In the genomic region with DNA sequence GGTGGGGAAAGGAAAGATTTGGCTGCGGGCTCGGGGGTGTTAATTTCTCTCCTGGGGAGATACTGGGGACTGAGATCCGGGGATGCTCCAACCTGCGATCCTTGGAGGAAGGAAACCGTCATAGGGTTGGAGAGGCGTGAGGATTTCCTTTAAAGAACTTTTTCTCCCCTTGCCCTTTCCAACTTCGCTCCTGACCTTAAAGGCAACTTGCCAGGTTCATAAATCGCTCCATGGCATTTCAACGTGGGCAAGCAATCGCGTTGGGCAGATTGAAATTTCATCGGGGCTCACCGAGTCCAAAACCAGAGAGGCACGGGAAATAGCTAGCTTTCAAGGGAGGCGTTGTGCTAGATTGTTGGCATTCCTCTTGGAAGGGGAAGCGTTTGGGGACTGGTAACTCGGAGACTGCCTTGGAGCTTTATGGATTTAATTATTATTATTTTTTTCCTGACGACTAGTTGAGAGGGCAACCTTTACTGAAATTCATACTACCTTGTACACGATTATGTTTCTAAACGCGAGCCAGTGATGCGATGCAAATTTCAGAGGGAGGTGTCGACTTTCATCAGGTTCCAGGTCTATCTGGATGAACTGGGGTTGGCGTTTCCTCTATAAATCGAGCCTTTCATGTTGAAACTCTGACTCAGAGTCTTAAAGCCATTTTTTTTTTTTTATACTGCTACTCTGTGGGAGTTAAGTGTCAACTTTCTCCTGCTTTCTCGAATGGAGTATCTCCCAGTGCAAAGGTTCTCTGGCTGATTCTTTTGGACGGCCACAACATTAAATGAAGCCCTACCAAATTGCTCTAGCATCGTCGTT, we compare ENCODE assay signal across 8 mouse cellular contexts. TPM values are rescaled to one million over a fixed set of nuclear protein-coding genes. Genes with fewer than 3 reads are reported as not detected.
DNase-seq lines count a peak whose midpoint lies in the region; ATAC-seq and TF ChIP-seq lines count a peak whose summit lies in the region.

No protein-coding gene starts in this region.

- TF ChIP-seq EP300 in liver, postnatal 0 days (IDR thresholded peaks at IDR 0.05; ENCODE audit: low read depth), result no peak

- no peak for ATAC-seq in erythroblast, adult 5-6 weeks (replicated peaks; ENCODE audit: low FRiP score, poor library complexity, severe bottlenecking)
- ATAC-seq in hindbrain, embryonic 15.5 days (ENCODE audit: low FRiP score, low read depth), result no peak
- ATAC-seq in liver, postnatal 0 days, result no peak
- no peak for ATAC-seq in stomach, embryonic 14.5 days (ENCODE audit: insufficient number of reproducible peaks, insufficient read depth, low FRiP score, low read depth)

- peaks cover 12% of the 10 kb centered on the region for H3K4me1 ChIP-seq in erythroblast, embryonic 14.5 days (ENCODE audit: control insufficient read depth)
- H3K4me1 ChIP-seq in hindbrain, embryonic 15.5 days (replicated peaks), result peaks cover 35% of the 10 kb centered on the region
- peaks cover 15% of the 10 kb centered on the region for H3K4me1 ChIP-seq in liver, postnatal 0 days (ENCODE audit: insufficient read depth)
- 0 out of 2 replicates have a peak, but pooled peaks cover 15% of the 10 kb centered on the region for H3K4me1 ChIP-seq in stomach, embryonic 14.5 days (ENCODE audit: control insufficient read depth, insufficient read depth, low read length)

- WGBS in hindbrain, embryonic 15.5 days, result 2% methylated on average over 29 of the region's 29 CpGs
- WGBS in liver, postnatal 0 days (ENCODE audit: insufficient replicate concordance), result 5% methylated on average over 29 of the region's 29 CpGs
- under 1% methylated on average over 29 of the region's 29 CpGs for WGBS in stomach, embryonic 14.5 days

- H3K27me3 ChIP-seq in erythroblast, embryonic 14.5 days (ENCODE audit: control insufficient read depth), result peaks cover 42% of the 10 kb centered on the region
- H3K27me3 ChIP-seq in hindbrain, embryonic 15.5 days, result peaks cover 2% of the 10 kb centered on the region; the same call in 1 of the 2 replicates
- H3K27me3 ChIP-seq in liver, postnatal 0 days (ENCODE audit: insufficient read depth, low read length), result no peaks in the 10 kb centered on the region
- H3K27me3 ChIP-seq in stomach, embryonic 14.5 days (ENCODE audit: control insufficient read depth, insufficient read depth, low read length), result no peaks in the 10 kb centered on the region

- peak overlapping the region; percentile 97 for H3K4me2 ChIP-seq in hindbrain, embryonic 15.5 days
- peak overlapping the region; percentile 80 for H3K4me2 ChIP-seq in liver, postnatal 0 days (ENCODE audit: low read depth, low read length)
- peak overlapping the region; percentile 65 for H3K4me2 ChIP-seq in stomach, embryonic 14.5 days (replicated peaks; ENCODE audit: low read depth, low read length)

- peak overlapping the region; percentile 91 for H3K27ac ChIP-seq in hindbrain, embryonic 15.5 days (replicated peaks)
- H3K27ac ChIP-seq in liver, postnatal 0 days (ENCODE audit: low read depth), result no peak overlapping the region
- peak overlapping the region; percentile 97; the same call in 1 of the 2 replicates for H3K27ac ChIP-seq in stomach, embryonic 14.5 days (ENCODE audit: low read length)

- H3K9me3 ChIP-seq in erythroblast, embryonic 14.5 days (ENCODE audit: control insufficient read depth, low read length), result no peaks in the 10 kb centered on the region
- H3K9me3 ChIP-seq in hindbrain, embryonic 15.5 days, result no peaks in the 10 kb centered on the region
- H3K9me3 ChIP-seq in liver, postnatal 0 days (ENCODE audit: low read length), result no peaks in the 10 kb centered on the region
- H3K9me3 ChIP-seq in stomach, embryonic 14.5 days (ENCODE audit: control insufficient read depth, low read depth, low read length), result no peaks in the 10 kb centered on the region

- no peaks in the 10 kb centered on the region for H3K36me3 ChIP-seq in erythroblast, embryonic 14.5 days (ENCODE audit: control insufficient read depth)
- no peaks in the 10 kb centered on the region for H3K36me3 ChIP-seq in hindbrain, embryonic 15.5 days
- no peaks in the 10 kb centered on the region for H3K36me3 ChIP-seq in liver, postnatal 0 days (replicated peaks; ENCODE audit: insufficient read depth, low read length)
- H3K36me3 ChIP-seq in stomach, embryonic 14.5 days (ENCODE audit: control insufficient read depth, insufficient read depth, low read length), result no peaks in the 10 kb centered on the region

- peak overlapping the region; percentile 89 for H3K9ac ChIP-seq in hindbrain, embryonic 15.5 days
- H3K9ac ChIP-seq in liver, postnatal 0 days (replicated peaks), result peak overlapping the region; percentile 79
- H3K9ac ChIP-seq in stomach, embryonic 14.5 days (replicated peaks; ENCODE audit: low read depth, low read length), result peak overlapping the region; percentile 96

- peak overlapping the region; percentile 63 for H3K4me3 ChIP-seq in erythroblast, embryonic 14.5 days (replicated peaks)
- H3K4me3 ChIP-seq in hindbrain, embryonic 15.5 days, result peak overlapping the region; percentile 86
- H3K4me3 ChIP-seq in liver, postnatal 0 days (ENCODE audit: low read depth, low read length), result peak overlapping the region; percentile 88
- H3K4me3 ChIP-seq in stomach, embryonic 14.5 days (ENCODE audit: low read depth, low read length), result peak overlapping the region; percentile 90

- no peak for TF ChIP-seq CTCF in liver, postnatal 0 days (IDR thresholded peaks at IDR 0.05; ENCODE audit: low read depth)

- peak; percentile 70 for DNase-seq in CD4-positive helper T cell, adult 2 months (ENCODE audit: low read depth, low spot score)
- DNase-seq in embryo, embryonic 11 days, result peak; percentile 47
- DNase-seq in liver, postnatal 0 days, result no peak
- no peak for DNase-seq in spleen, postnatal 10 days (ENCODE audit: low spot score in 2 of 2)

RNA-seq across cellular contexts. Expression of gene Sipa1l1, which starts 1.6 kb away (rescaled TPM):
- polyA plus RNA-seq in erythroblast, embryonic 14.5 days (2012), result 0.04 and 0.13 TPM in 2 replicates
- 5.2 and 5.4 TPM in 2 replicates for total RNA-seq in erythroblast, adult 5-6 weeks (2015; ENCODE audit: low replicate concordance)
- 4.3 and 6.5 TPM in 2 replicates for total RNA-seq in erythroblast, adult 5-6 weeks (2017; ENCODE audit: low replicate concordance)
- 12.2 and 14.1 TPM in 2 replicates for polyA plus RNA-seq in hindbrain, embryonic 15.5 days (2015; fragmentation: Nextera tagmentation; extraction: Ambion mirVana)
- polyA plus RNA-seq in liver, postnatal 0 days (2015; fragmentation: Nextera tagmentation; extraction: Ambion mirVana), result 2.0 and 3.2 TPM in 2 replicates
- 44.0 and 44.2 TPM in 2 replicates for polyA plus RNA-seq in stomach, embryonic 14.5 days (2014; fragmentation: Nextera tagmentation; extraction: Ambion mirVana)

Comparison
In these comparisons a context has a peak if more than half of its experiments do, and no peak if none do; other contexts are left out.
1. DNase-seq: peak in CD4-positive helper T cell, adult 2 months (single experiment) and embryo, embryonic 11 days (single experiment); none in liver, postnatal 0 days (single experiment) and spleen, postnatal 10 days (0 of 2).
2. Peak in every context shown above with its lines, with median percentiles within 50 percentile points of each other: H3K4me3 ChIP-seq, H3K4me2 ChIP-seq and H3K9ac ChIP-seq.